Mouse (Mus musculus) megakaryocyte, embryonic 14.5 days (primary cell): Measurements from ENCODE around the gene Mmp23. TPM values are rescaled to one million over a fixed set of nuclear protein-coding genes. Genes with fewer than 3 reads are reported as not detected.
"Not testable (repeated sequence)": the region's sequence is repeated elsewhere in the genome, so short reads cannot be mapped to it uniquely, and the experiment has no call there.

ENCODE experiments used
- H3K27me3 ChIP-seq: replicated peaks from 2 replicates; pipeline ENCODE3; 2012; ENCODE audit warnings: inconsistent platforms
- H3K36me3 ChIP-seq: replicated peaks from 2 replicates; pipeline ENCODE3; 2012; ENCODE audit warnings: low read length, inconsistent platforms, mixed read lengths
- H3K4me1 ChIP-seq: 2 replicates; pipeline ENCODE4 v1.6.1; 2012; ENCODE audit warnings: inconsistent platforms
- H3K4me3 ChIP-seq: replicated peaks from 2 replicates; pipeline ENCODE3; 2012; ENCODE audit warnings: moderate library complexity, mild to moderate bottlenecking, inconsistent platforms
- H3K9me3 ChIP-seq: 2 replicates; pipeline ENCODE4 v1.6.1; 2012; ENCODE audit warnings: inconsistent platforms
- FLI1 ChIP-seq: IDR thresholded peaks from 2 replicates; pipeline ENCODE4 v1.6.1; 2012; ENCODE audit warnings: low read length, inconsistent platforms, mixed read lengths
- GATA1 ChIP-seq: IDR thresholded peaks from 3 replicates; pipeline ENCODE4 v1.6.1; 2012; ENCODE audit warnings: mixed read lengths, low read length, inconsistent platforms, borderline replicate concordance
- polyA plus RNA-seq: library from polyadenylated mRNA; stranded (reverse); fragments of >175 nt; gene quantifications from 2 replicates; pipeline ENCODE4 v1.2.3, GENCODE M21; 2012; ENCODE audit warnings: low replicate concordance; ENCODE audit not compliant: insufficient read depth

Mmp23 gene
- polyA plus RNA-seq, 1 experiment: not detected

GRCm38 (mm10) chr4:155675991-155676390 is 22.8 kb upstream of the Mmp23 start:
- H3K4me3 ChIP-seq: no peak overlapping the region
- no peaks in the 10 kb centered on the region for H3K9me3 ChIP-seq
- no peaks in the 10 kb centered on the region for H3K36me3 ChIP-seq
- H3K27me3 ChIP-seq: peaks cover 3% of the 10 kb centered on the region
- H3K4me1 ChIP-seq: no peaks in the 10 kb centered on the region
- no peak for TF ChIP-seq FLI1
- TF ChIP-seq GATA1: no peak

GRCm38 (mm10) chr4:155672082-155672481 is 18.9 kb upstream of the Mmp23 start:
- H3K4me1 ChIP-seq: peaks cover 18% of the 10 kb centered on the region
- no peaks in the 10 kb centered on the region for H3K36me3 ChIP-seq
- no peaks in the 10 kb centered on the region for H3K9me3 ChIP-seq
- no peak overlapping the region for H3K4me3 ChIP-seq
- no peak for TF ChIP-seq FLI1
- H3K27me3 ChIP-seq: peaks cover 3% of the 10 kb centered on the region

- H3K4me3 ChIP-seq, H3K9me3 ChIP-seq, H3K27me3 ChIP-seq: not testable (repeated sequence)
- Histone ChIP-seq H3K4me1 (peaks cover 26% of the 10 kb centered on the region), H3K36me3 (peaks cover 18% of the 10 kb centered on the region)
These were observed 17.1 kb upstream of the Mmp23 start for GRCm38 (mm10) chr4:155670236-155670635.

- TF ChIP-seq FLI1 (no peak), GATA1 (no peak)
- Histone ChIP-seq H3K4me3 (peak overlapping the region; percentile 98), H3K9me3 (no peaks in the 10 kb centered on the region), H3K4me1 (peaks cover 29% of the 10 kb centered on the region), H3K27me3 (peaks cover 3% of the 10 kb centered on the region), H3K36me3 (peaks cover 24% of the 10 kb centered on the region)
These were observed 16.5 kb upstream of the Mmp23 start for GRCm38 (mm10) chr4:155669598-155670075.

GRCm38 (mm10) chr4:155668689-155669597 is 15.8 kb upstream of the Mmp23 start, which contains the start of gene Mib2:
Gene Mib2 (minus strand): TSS chr4:155669198.
- Histone ChIP-seq H3K4me1 (peaks cover 34% of the 10 kb centered on the region), H3K9me3 (no peaks in the 10 kb centered on the region), H3K36me3 (peaks cover 31% of the 10 kb centered on the region), H3K27me3 (peaks cover 2% of the 10 kb centered on the region), H3K4me3 (peak within 1 kb of the TSS; percentile 98)
- TF ChIP-seq GATA1 (no peak), FLI1 (no peak)

GRCm38 (mm10) chr4:155666903-155667302 is 13.7 kb upstream of the Mmp23 start:
- TF ChIP-seq GATA1 (no peak), FLI1 (no peak)

GRCm38 (mm10) chr4:155660641-155661040 is 7.5 kb upstream of the Mmp23 start:
- no peak for TF ChIP-seq GATA1
- TF ChIP-seq FLI1: no peak
- Histone ChIP-seq H3K27me3 (no peaks in the 10 kb centered on the region), H3K36me3 (peaks cover 95% of the 10 kb centered on the region), H3K4me3 (no peak overlapping the region), H3K4me1 (peaks cover 65% of the 10 kb centered on the region), H3K9me3 (no peaks in the 10 kb centered on the region)

More at GRCm38 (mm10) chr4:155666903-155667302, 13.7 kb upstream of the Mmp23 start:
- Histone ChIP-seq H3K27me3 (no peaks in the 10 kb centered on the region), H3K9me3 (no peaks in the 10 kb centered on the region), H3K4me3 (peak overlapping the region; percentile 23), H3K36me3 (peaks cover 48% of the 10 kb centered on the region), H3K4me1 (peaks cover 46% of the 10 kb centered on the region)

- peaks cover 93% of the 10 kb centered on the region for H3K36me3 ChIP-seq
- no peaks in the 10 kb centered on the region for H3K9me3 ChIP-seq
- TF ChIP-seq FLI1 (no peak), GATA1 (no peak)
- no peak overlapping the region for H3K4me3 ChIP-seq
- H3K4me1 ChIP-seq: peaks cover 73% of the 10 kb centered on the region
- H3K27me3 ChIP-seq: peaks cover 10% of the 10 kb centered on the region
These were observed 5.8 kb upstream of the Mmp23 start for GRCm38 (mm10) chr4:155658961-155659360.

- Histone ChIP-seq H3K27me3 (peaks cover 28% of the 10 kb centered on the region), H3K9me3 (0 out of 2 replicates have a peak, but pooled peaks cover 6% of the 10 kb centered on the region), H3K36me3 (peaks cover 87% of the 10 kb centered on the region), H3K4me3 (peak overlapping the region; percentile 9), H3K4me1 (peaks cover 88% of the 10 kb centered on the region)
- TF ChIP-seq GATA1 (no peak), FLI1 (no peak)
These were observed 3.1 kb upstream of the Mmp23 start for GRCm38 (mm10) chr4:155656214-155656751.
